Mouse (Mus musculus) thymus, adult 2 months (tissue): ENCODE results near the gene Zfp366. TPM values are rescaled to one million over a fixed set of nuclear protein-coding genes. Genes with fewer than 3 reads are reported as not detected.
"Not testable (repeated sequence)": the region's sequence is repeated elsewhere in the genome, so short reads cannot be mapped to it uniquely, and the experiment has no call there.

Experiments
- DNase-seq: peaks from one replicate; pipeline ENCODE4 v3.0.0; 2021
- H3K27ac ChIP-seq: fragments of 200-500 bp; 2 replicates; pipeline ENCODE4 v1.5.1; 2012; ENCODE audit warnings: low read length, control low read depth; ENCODE audit not compliant: control insufficient read depth, insufficient read depth
- H3K27me3 ChIP-seq: fragments of 200-500 bp; 2 replicates; pipeline ENCODE4 v1.6.1; 2012; ENCODE audit warnings: mild to moderate bottlenecking, low read length, moderate library complexity, mixed read lengths; ENCODE audit not compliant: control insufficient read depth, insufficient read depth
- H3K36me3 ChIP-seq: fragments of 200-500 bp; 2 replicates; pipeline ENCODE4 v1.6.1; 2012; ENCODE audit warnings: mild to moderate bottlenecking, low read length, moderate library complexity; ENCODE audit not compliant: control insufficient read depth, insufficient read depth
- H3K4me1 ChIP-seq: fragments of 200-500 bp; replicated peaks from 2 replicates; pipeline ENCODE4 v1.6.1; 2012; ENCODE audit warnings: low read length; ENCODE audit not compliant: control insufficient read depth, insufficient read depth
- H3K4me3 ChIP-seq: fragments of 200-500 bp; 2 replicates; pipeline ENCODE4 v1.5.1; 2012; ENCODE audit warnings: mild to moderate bottlenecking, low read length, control low read depth, moderate library complexity; ENCODE audit not compliant: control insufficient read depth, insufficient read depth
- CTCF ChIP-seq: fragments of 200-500 bp; IDR thresholded peaks from 2 replicates; pipeline ENCODE4 v1.5.1; 2012; ENCODE audit warnings: mild to moderate bottlenecking, control low read depth, low read length, moderate library complexity, borderline replicate concordance; ENCODE audit not compliant: control insufficient read depth, poor library complexity, insufficient read depth; ENCODE audit errors: extremely low read depth
- POLR2A ChIP-seq: fragments of 200-500 bp; IDR thresholded peaks from 2 replicates; pipeline ENCODE4 v1.6.1; 2012; ENCODE audit warnings: mild to moderate bottlenecking, low read length, control low read depth, moderate library complexity; ENCODE audit not compliant: control insufficient read depth, poor library complexity, insufficient read depth; ENCODE audit errors: extremely low read depth
- WGBS: fragments of 180-500 bp; shearing (Covaris S2); methylation state at CpG from one replicate; pipeline ENCODE4 v1.1.7; 2018; 5-methylcytosine and 5-hydroxymethylcytosine counted together
- polyA plus RNA-seq: library from polyadenylated mRNA; depleted of rRNA; stranded (reverse); fragments of >200 nt; gene quantifications from 2 replicates; pipeline ENCODE4 v1.2.3, GENCODE M21; 2012

Zfp366 gene
- polyA plus RNA-seq, 1 experiment: 5.9 TPM

DNA sequence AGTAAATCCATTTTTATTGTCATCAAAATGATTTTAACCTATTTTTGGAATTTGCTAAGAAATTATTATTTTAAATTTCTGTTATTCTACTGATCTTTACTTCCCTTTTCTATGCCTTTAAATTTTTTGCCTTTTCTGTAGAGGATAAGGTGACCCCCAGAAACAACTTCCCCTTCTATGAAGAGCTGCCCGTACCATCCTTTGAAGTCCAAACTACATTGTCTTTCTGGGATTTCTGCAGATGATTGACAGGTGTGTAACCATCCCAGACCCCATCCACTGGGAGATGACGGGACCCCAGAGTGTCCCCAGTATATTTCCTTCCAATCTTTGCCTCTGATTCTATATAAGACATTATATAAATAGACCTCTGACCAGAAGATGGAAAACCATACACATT is 20.3 kb upstream of the Zfp366 start:
- DNase-seq: no peak
- 37% methylated on average over 2 of the region's 2 CpGs for WGBS
- Histone ChIP-seq H3K27ac (no peak overlapping the region), H3K4me1 (no peaks in the 10 kb centered on the region), H3K27me3 (no peaks in the 10 kb centered on the region), H3K36me3 (no peaks in the 10 kb centered on the region), H3K4me3 (no peak overlapping the region)
- TF ChIP-seq CTCF (no peak), POLR2A (no peak)

DNA sequence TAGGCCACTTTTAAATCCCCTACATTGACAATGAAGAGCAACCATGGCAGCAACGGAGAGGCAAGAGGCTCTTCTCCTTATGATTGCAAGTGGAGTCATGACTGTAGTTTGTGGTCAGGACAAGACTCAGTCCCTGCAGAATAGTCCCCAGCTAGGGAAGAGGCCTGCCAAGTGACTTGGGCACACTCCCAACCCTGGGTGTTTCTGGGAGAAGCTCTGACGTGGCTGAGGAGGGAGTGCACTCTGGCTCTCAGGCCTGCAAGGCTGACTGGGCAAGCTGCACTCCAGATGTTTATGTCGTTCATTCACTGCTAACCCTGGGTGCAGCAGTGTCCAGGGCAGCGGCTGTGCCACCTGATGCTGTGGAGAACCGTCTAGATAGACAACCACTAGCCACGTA is 15.2 kb upstream of the Zfp366 start:
- Histone ChIP-seq H3K4me1 (no peaks in the 10 kb centered on the region; the same call in 1 of the 2 replicates), H3K27me3 (no peaks in the 10 kb centered on the region), H3K36me3 (no peaks in the 10 kb centered on the region), H3K4me3 (no peak overlapping the region), H3K27ac (no peak overlapping the region)
- WGBS: 88% methylated on average over 6 of the region's 6 CpGs
- TF ChIP-seq POLR2A (no peak), CTCF (no peak)
- DNase-seq: no peak

DNA sequence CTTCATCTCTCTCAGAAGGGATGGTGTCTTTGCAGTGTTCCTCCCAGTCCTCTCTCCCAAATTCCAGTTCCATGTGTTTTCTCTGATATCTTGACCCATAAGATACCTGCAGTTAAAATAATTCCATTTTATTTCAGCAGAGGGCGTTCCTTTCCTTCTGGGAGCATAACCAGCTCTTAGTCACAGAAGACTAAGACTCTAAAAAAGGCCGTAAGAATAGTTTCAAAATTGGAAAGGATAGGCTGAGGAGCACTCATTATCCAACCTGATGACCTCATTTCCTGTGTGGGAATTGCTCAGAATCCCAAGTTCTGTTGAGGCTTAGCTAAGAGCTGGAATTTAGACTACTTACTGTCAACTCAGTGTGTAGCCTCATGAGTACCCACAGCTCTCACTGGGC is 14.3 kb upstream of the Zfp366 start:
- Histone ChIP-seq H3K36me3 (no peaks in the 10 kb centered on the region), H3K4me1 (peaks cover 6% of the 10 kb centered on the region; the same call in 1 of the 2 replicates), H3K27me3 (no peaks in the 10 kb centered on the region), H3K27ac (no peak overlapping the region), H3K4me3 (no peak overlapping the region)
- WGBS: 31% methylated on average over 2 of the region's 2 CpGs
- TF ChIP-seq CTCF: no peak
- TF ChIP-seq POLR2A: no peak
- DNase-seq: no peak

DNA sequence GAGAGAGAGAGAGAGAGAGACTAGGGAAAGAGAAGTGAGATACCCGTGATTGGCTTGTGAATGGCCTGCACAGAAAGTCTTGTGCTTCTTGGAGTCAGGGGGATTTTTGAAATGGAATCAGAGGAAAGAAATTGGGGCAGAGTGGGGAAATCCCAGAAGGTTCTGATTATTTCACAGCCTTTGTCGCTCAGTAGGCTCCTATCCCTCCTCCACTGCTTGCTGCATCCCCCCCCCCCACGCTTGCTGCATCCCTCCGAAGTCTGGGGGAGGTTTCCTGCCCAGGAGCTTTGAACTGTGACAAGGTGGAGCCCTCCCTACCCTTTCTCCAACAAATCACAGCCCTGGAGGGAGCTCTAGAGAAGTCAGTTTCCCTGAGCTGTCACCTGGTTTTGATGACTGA is 10.8 kb upstream of the Zfp366 start:
- Histone ChIP-seq H3K4me1 (peaks cover 8% of the 10 kb centered on the region; the same call in 1 of the 2 replicates), H3K27me3 (no peaks in the 10 kb centered on the region), H3K36me3 (no peaks in the 10 kb centered on the region), H3K4me3 (no peak overlapping the region), H3K27ac (no peak overlapping the region)
- DNase-seq: no peak
- WGBS: 70% methylated on average over 4 of the region's 4 CpGs
- TF ChIP-seq POLR2A (no peak), CTCF (no peak)

DNA sequence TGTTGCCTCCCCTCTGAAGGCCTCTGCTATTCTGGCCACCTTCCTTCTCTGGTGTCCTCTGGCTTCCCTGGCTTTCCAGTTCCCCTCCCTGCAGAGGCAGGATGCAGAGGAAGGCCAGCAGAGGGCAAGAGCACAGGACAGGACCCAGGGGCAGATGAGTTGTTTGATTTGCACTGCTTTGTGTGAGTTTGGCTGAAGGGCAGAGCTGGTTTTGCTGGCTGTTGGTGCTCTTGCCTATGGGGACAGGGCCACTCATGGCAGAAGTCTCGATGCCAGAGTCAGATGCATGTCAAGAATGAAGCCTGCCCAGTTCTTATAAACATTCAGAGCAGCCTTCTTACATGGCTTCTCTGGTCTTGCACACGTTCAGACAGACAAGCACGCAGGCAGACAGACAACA is 1.8 kb upstream of the Zfp366 start:
- H3K27ac ChIP-seq, DNase-seq, H3K36me3 ChIP-seq, H3K4me3 ChIP-seq, H3K4me1 ChIP-seq, H3K27me3 ChIP-seq: not testable (repeated sequence)
- WGBS: 66% methylated on average over 3 of the region's 3 CpGs

DNA sequence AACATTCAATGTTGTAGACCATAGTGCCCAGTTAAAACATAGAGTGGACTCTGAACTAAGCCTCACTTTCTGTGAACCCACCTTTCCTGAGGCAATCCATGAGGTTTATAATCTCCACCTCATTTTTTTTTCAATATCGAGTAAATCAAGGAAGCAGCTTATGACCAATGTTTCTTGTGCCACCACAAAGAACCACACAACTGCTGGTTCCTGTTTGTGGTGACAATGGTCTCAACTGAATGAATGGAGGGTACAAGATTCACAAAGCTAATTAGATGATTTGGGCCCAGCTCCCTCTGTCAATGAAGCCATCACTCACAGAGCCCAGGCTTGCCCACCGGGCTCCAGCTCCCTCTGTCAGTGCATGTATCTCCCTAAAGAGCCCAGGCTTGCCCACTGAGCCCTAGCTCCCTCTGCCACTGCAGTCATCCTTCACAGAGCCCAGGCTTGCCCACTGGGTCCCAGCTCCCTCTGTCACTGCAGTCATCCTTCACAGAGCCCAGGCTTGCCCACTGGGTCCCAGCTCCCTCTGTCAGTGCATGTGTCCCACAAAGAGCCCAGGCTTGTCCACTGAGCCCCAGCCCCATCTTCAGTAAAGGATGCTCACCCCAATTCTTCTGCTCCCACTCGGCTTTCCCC is 1.2 kb upstream of the Zfp366 start:
- 44% methylated on average over 3 of the region's 3 CpGs for WGBS
- Histone ChIP-seq H3K27me3 (no peaks in the 10 kb centered on the region), H3K27ac (no peak overlapping the region)

DNA sequence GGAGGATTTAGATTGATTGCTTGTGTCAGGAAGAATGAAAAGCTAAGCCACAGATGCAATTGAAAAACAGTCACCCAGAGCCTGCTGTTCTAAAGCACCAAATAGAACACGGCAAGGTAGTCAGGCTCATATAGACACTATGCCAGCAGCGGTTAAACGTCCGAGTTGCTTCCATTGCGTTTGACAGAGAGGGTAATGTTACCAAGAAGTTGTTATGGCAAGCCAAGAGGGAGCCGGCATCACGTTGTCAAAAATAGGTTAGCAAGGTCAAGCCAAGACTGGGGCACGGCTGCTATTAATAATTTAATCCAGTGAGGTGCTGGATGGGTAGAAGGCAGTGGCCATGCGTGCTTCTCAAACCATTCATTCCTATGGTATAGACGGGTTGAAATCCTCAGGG is 950 bp downstream of the Zfp366 start:
- TF ChIP-seq CTCF: no peak
- TF ChIP-seq POLR2A: no peak
- Histone ChIP-seq H3K4me1 (no peaks in the 10 kb centered on the region; the same call in 1 of the 2 replicates), H3K4me3 (no peak overlapping the region), H3K27ac (no peak overlapping the region), H3K27me3 (no peaks in the 10 kb centered on the region), H3K36me3 (no peaks in the 10 kb centered on the region)
- WGBS: 95% methylated on average over 10 of the region's 10 CpGs
- no peak for DNase-seq

More for the DNA sequence above, 1.2 kb upstream of the Zfp366 start:
- DNase-seq: no peak
- TF ChIP-seq CTCF: no peak
- no peak for TF ChIP-seq POLR2A
- Histone ChIP-seq H3K4me3 (no peak overlapping the region), H3K4me1 (no peaks in the 10 kb centered on the region; the same call in 1 of the 2 replicates), H3K36me3 (no peaks in the 10 kb centered on the region)
